Mouse (Mus musculus): ENCODE results near the gene St8sia1. TPM values are rescaled to one million over a fixed set of nuclear protein-coding genes. Genes with fewer than 3 reads are reported as not detected.
A peak's percentile ranks its signal among the peaks of the same experiment; 100 is the strongest.

The St8sia1 gene
- polyA plus RNA-seq, 1 experiment from 2014 or later = 3.7 TPM

GRCm38 (mm10) chr6:142780574-142781033 is 183.6 kb downstream of the St8sia1 start:
- ATAC-seq (ENCODE audit: insufficient number of reproducible peaks, low FRiP score) = no peak
- H3K36me3 ChIP-seq = peaks cover 5% of the 10 kb centered on the region; the same call in 1 of the 2 replicates
- no peaks in the 10 kb centered on the region for H3K9me3 ChIP-seq (replicated peaks)
- no peak overlapping the region for H3K27ac ChIP-seq (ENCODE audit: poor library complexity, severe bottlenecking)
- no peak overlapping the region for H3K4me2 ChIP-seq
- H3K27me3 ChIP-seq (replicated peaks) = no peaks in the 10 kb centered on the region
- WGBS = 85% methylated on average over 4 of the region's 4 CpGs
- H3K9ac ChIP-seq = no peak overlapping the region
- H3K4me3 ChIP-seq = no peak overlapping the region
- H3K4me1 ChIP-seq (replicated peaks) = peaks cover 16% of the 10 kb centered on the region

GRCm38 (mm10) chr6:142779812-142780573 is 184.3 kb downstream of the St8sia1 start:
- Histone ChIP-seq H3K4me3 (no peak overlapping the region), H3K9ac (no peak overlapping the region), H3K9me3 (replicated peaks) (no peaks in the 10 kb centered on the region), H3K27ac (ENCODE audit: poor library complexity, severe bottlenecking) (no peak overlapping the region), H3K36me3 (peaks cover 11% of the 10 kb centered on the region), H3K27me3 (replicated peaks) (no peaks in the 10 kb centered on the region), H3K4me1 (replicated peaks) (peaks cover 16% of the 10 kb centered on the region), H3K4me2 (no peak overlapping the region)
- WGBS = 73% methylated on average over 14 of the region's 14 CpGs
- no peak for ATAC-seq (ENCODE audit: insufficient number of reproducible peaks, low FRiP score)

GRCm38 (mm10) chr6:142779045-142779811 is 185.0 kb downstream of the St8sia1 start:
- no peaks in the 10 kb centered on the region for H3K27me3 ChIP-seq (replicated peaks)
- WGBS = 43% methylated on average over 11 of the region's 11 CpGs
- no peak overlapping the region for H3K9ac ChIP-seq
- no peak overlapping the region for H3K4me3 ChIP-seq
- peaks cover 16% of the 10 kb centered on the region for H3K4me1 ChIP-seq (replicated peaks)
- no peak overlapping the region for H3K27ac ChIP-seq (ENCODE audit: poor library complexity, severe bottlenecking)
- H3K36me3 ChIP-seq = peaks cover 16% of the 10 kb centered on the region
- no peaks in the 10 kb centered on the region for H3K9me3 ChIP-seq (replicated peaks)
- H3K4me2 ChIP-seq = no peak overlapping the region
- peak; percentile 33; the same call in 1 of the 2 replicates for ATAC-seq (ENCODE audit: insufficient number of reproducible peaks, low FRiP score)

GRCm38 (mm10) chr6:142776935-142777334 is 187.3 kb downstream of the St8sia1 start:
- H3K4me2 ChIP-seq = no peak overlapping the region
- peaks cover 16% of the 10 kb centered on the region for H3K4me1 ChIP-seq (replicated peaks)
- no peak overlapping the region for H3K9ac ChIP-seq
- no peak for ATAC-seq (ENCODE audit: insufficient number of reproducible peaks, low FRiP score)
- no peaks in the 10 kb centered on the region for H3K9me3 ChIP-seq (replicated peaks)
- H3K36me3 ChIP-seq = peaks cover 39% of the 10 kb centered on the region
- 11% methylated on average over 4 of the region's 4 CpGs for WGBS
- no peak overlapping the region for H3K4me3 ChIP-seq
- H3K27me3 ChIP-seq (replicated peaks) = no peaks in the 10 kb centered on the region
- H3K27ac ChIP-seq (ENCODE audit: poor library complexity, severe bottlenecking) = no peak overlapping the region

- Histone ChIP-seq H3K4me3 (no peak overlapping the region), H3K27ac (ENCODE audit: poor library complexity, severe bottlenecking) (no peak overlapping the region), H3K27me3 (replicated peaks) (no peaks in the 10 kb centered on the region), H3K9ac (no peak overlapping the region), H3K9me3 (replicated peaks) (no peaks in the 10 kb centered on the region), H3K4me2 (no peak overlapping the region), H3K4me1 (replicated peaks) (peaks cover 26% of the 10 kb centered on the region), H3K36me3 (peaks cover 69% of the 10 kb centered on the region)
- 86% methylated on average over 5 of the region's 5 CpGs for WGBS
- no peak for ATAC-seq (ENCODE audit: insufficient number of reproducible peaks, low FRiP score)
Measured at GRCm38 (mm10) chr6:142773566-142773965, 190.7 kb downstream of the St8sia1 start.

- Histone ChIP-seq H3K27me3 (replicated peaks) (no peaks in the 10 kb centered on the region), H3K9ac (no peak overlapping the region), H3K4me1 (replicated peaks) (peaks cover 19% of the 10 kb centered on the region), H3K27ac (ENCODE audit: poor library complexity, severe bottlenecking) (no peak overlapping the region), H3K9me3 (replicated peaks) (no peaks in the 10 kb centered on the region), H3K4me2 (no peak overlapping the region), H3K36me3 (peaks cover 88% of the 10 kb centered on the region), H3K4me3 (no peak overlapping the region)
- ATAC-seq (ENCODE audit: insufficient number of reproducible peaks, low FRiP score) = no peak
- 78% methylated on average over 4 of the region's 4 CpGs for WGBS
Measured at GRCm38 (mm10) chr6:142771643-142772042, 192.6 kb downstream of the St8sia1 start.

Other genes starting within 250 kb of the St8sia1 start
- 126 and 127 TPM in 2 replicates for gene Cmas, start 207.8 kb downstream of the St8sia1 start, polyA plus RNA-seq (2016; fragmentation: Nextera tagmentation; extraction: Ambion mirVana)
- gene Sult6b2, start 159.9 kb downstream of the St8sia1 start, polyA plus RNA-seq (2016; fragmentation: Nextera tagmentation; extraction: Ambion mirVana) = 0.08 and 0.21 TPM in 2 replicates
- gene C2cd5, start 135.7 kb upstream of the St8sia1 start, polyA plus RNA-seq (2016; fragmentation: Nextera tagmentation; extraction: Ambion mirVana) = 25.1 and 25.6 TPM in 2 replicates
- 23.5 and 24.0 TPM in 2 replicates for gene Etnk1, start 202.8 kb upstream of the St8sia1 start, polyA plus RNA-seq (2016; fragmentation: Nextera tagmentation; extraction: Ambion mirVana)

All from heart, embryonic 12.5 days (tissue).